Mouse (Mus musculus): ENCODE results near the gene Lgmn.

GRCm38 (mm10) chr12:102359390-102359789, 80.2 kb downstream of the Lgmn start:
- no peak for TF ChIP-seq CTCF (IDR thresholded peaks at IDR 0.05; ENCODE audit: low read depth)
- no peak for TF ChIP-seq EP300 (optimal IDR thresholded peaks at IDR 0.05)

Data from stomach, postnatal 0 days (tissue).